24 mouse cellular contexts compared by ENCODE assay signal in genomic region chr10:88281699-88282098, GRCm38 (mm10).
DNase-seq lines count a peak whose midpoint lies in the region; ATAC-seq and TF ChIP-seq lines count a peak whose summit lies in the region.
"Had no signal": no experiment of that assay in that cellular context is flagged by ENCODE, and none has a peak within 500 bp of the region (broad histone marks: within the 10 kb centered on the region; RNA-seq: fewer than 3 reads in every experiment).

No protein-coding gene starts in this region.

- H3K36me3 ChIP-seq in heart, embryonic 11.5 days (ENCODE audit: control insufficient read depth, insufficient read depth, low read length), result no peaks in the 10 kb centered on the region
- no peaks in the 10 kb centered on the region for H3K36me3 ChIP-seq in lung, embryonic 15.5 days
- H3K36me3 ChIP-seq in lung, postnatal 0 days (ENCODE audit: insufficient read depth, low read length), result no peaks in the 10 kb centered on the region
- H3K36me3 ChIP-seq: embryonic facial prominence, embryonic 10.5 days; embryonic facial prominence, embryonic 12.5 days; forebrain, embryonic 15.5 days; G1E had no signal

- no peak overlapping the region for H3K4me2 ChIP-seq in heart, embryonic 11.5 days
- H3K4me2 ChIP-seq in lung, embryonic 15.5 days, result no peak overlapping the region
- H3K4me2 ChIP-seq in lung, postnatal 0 days (replicated peaks; ENCODE audit: low read depth, low read length), result no peak overlapping the region
- H3K4me2 ChIP-seq: embryonic facial prominence, embryonic 12.5 days; forebrain, embryonic 13.5 days; forebrain, embryonic 15.5 days had no signal

- H3K4me1 ChIP-seq in heart, embryonic 11.5 days (ENCODE audit: control insufficient read depth, insufficient read depth, low read length), result no peaks in the 10 kb centered on the region
- peaks cover 6% of the 10 kb centered on the region for H3K4me1 ChIP-seq in lung, embryonic 15.5 days
- no peaks in the 10 kb centered on the region for H3K4me1 ChIP-seq in lung, postnatal 0 days (ENCODE audit: insufficient read depth, low read depth, low read length)
- H3K4me1 ChIP-seq: embryonic facial prominence, embryonic 10.5 days; embryonic facial prominence, embryonic 12.5 days; forebrain, embryonic 13.5 days; forebrain, embryonic 15.5 days had no signal

- H3K9me3 ChIP-seq in heart, embryonic 11.5 days (replicated peaks; ENCODE audit: control insufficient read depth, low read length), result no peaks in the 10 kb centered on the region
- no peaks in the 10 kb centered on the region for H3K9me3 ChIP-seq in lung, embryonic 15.5 days
- no peaks in the 10 kb centered on the region for H3K9me3 ChIP-seq in lung, postnatal 0 days (ENCODE audit: low read length)
- H3K9me3 ChIP-seq: embryonic facial prominence, embryonic 10.5 days; embryonic facial prominence, embryonic 12.5 days; forebrain, embryonic 13.5 days; forebrain, embryonic 15.5 days; G1E had no signal

- peak; percentile 50 for TF ChIP-seq EP300 in lung, postnatal 0 days (IDR thresholded peaks at IDR 0.05)

- 88% methylated on average over 3 of the region's 3 CpGs for WGBS in heart, embryonic 11.5 days (ENCODE audit: insufficient replicate concordance)
- 50% methylated on average over 3 of the region's 3 CpGs for WGBS in lung, embryonic 15.5 days
- WGBS in lung, postnatal 0 days, result 54% methylated on average over 3 of the region's 3 CpGs

- H3K4me3 ChIP-seq in heart, embryonic 11.5 days (ENCODE audit: low read depth, low read length), result no peak overlapping the region
- no peak overlapping the region for H3K4me3 ChIP-seq in lung, embryonic 15.5 days
- H3K4me3 ChIP-seq in lung, postnatal 0 days (ENCODE audit: low read depth, low read length), result no peak overlapping the region
- H3K4me3 ChIP-seq: embryonic facial prominence, embryonic 10.5 days; embryonic facial prominence, embryonic 12.5 days; forebrain, embryonic 13.5 days; forebrain, embryonic 15.5 days had no signal

- no peak for TF ChIP-seq CTCF in lung, postnatal 0 days (IDR thresholded peaks at IDR 0.05)

- H3K9ac ChIP-seq in heart, embryonic 11.5 days (ENCODE audit: low read depth, low read length), result no peak overlapping the region
- no peak overlapping the region for H3K9ac ChIP-seq in lung, embryonic 15.5 days
- H3K9ac ChIP-seq in lung, postnatal 0 days (replicated peaks; ENCODE audit: low read depth), result no peak overlapping the region
- H3K9ac ChIP-seq: embryonic facial prominence, embryonic 12.5 days; forebrain, embryonic 13.5 days; forebrain, embryonic 15.5 days had no signal

- no peaks in the 10 kb centered on the region for H3K27me3 ChIP-seq in heart, embryonic 11.5 days (ENCODE audit: control insufficient read depth, insufficient read depth, low read length)
- H3K27me3 ChIP-seq in lung, embryonic 15.5 days, result no peaks in the 10 kb centered on the region
- H3K27me3 ChIP-seq in lung, postnatal 0 days (replicated peaks; ENCODE audit: insufficient read depth, low read length), result no peaks in the 10 kb centered on the region
- H3K27me3 ChIP-seq: CH12.LX; embryonic facial prominence, embryonic 12.5 days; forebrain, embryonic 13.5 days; forebrain, embryonic 15.5 days; Patski had no signal

- peak; percentile 31 for DNase-seq in heart, adult 11 months
- DNase-seq in lung, postnatal 25 days (ENCODE audit: low spot score), result no peak
- DNase-seq in lung, postnatal 0 days (ENCODE audit: low spot score), result peak; percentile 67
- no peak for DNase-seq in lung, adult 18-20 months
- DNase-seq: adrenal gland, adult 8-10 months; adrenal gland, postnatal 14 days; adrenal gland, postnatal 36 days; B cell, adult 2 months; cerebellum, adult 11-12 months; cerebellum, adult 2 months; cerebellum, adult 9-10 months; cerebellum, postnatal 10 days; cerebellum, postnatal 25 days had no signal

- ATAC-seq in heart, embryonic 11.5 days (replicated peaks; ENCODE audit: insufficient number of reproducible peaks, low FRiP score, low TSS enrichment), result no peak
- peak; percentile 41; the same call in 1 of the 2 replicates for ATAC-seq in lung, embryonic 15.5 days (ENCODE audit: borderline replicate concordance, extremely low read depth, low FRiP score, low TSS enrichment)
- peak; percentile 71 for ATAC-seq in lung, postnatal 0 days
- ATAC-seq: activated CD4-positive, CD25-positive, alpha-beta regulatory T cell, adult 4 months; CD4-positive, CD25-positive, alpha-beta regulatory T cell, adult 4 months; forebrain, embryonic 13.5 days; forebrain, embryonic 15.5 days; Patski had no signal

- no peak overlapping the region for H3K27ac ChIP-seq in heart, embryonic 11.5 days (ENCODE audit: low read depth, low read length)
- 0 out of 2 replicates have a peak overlapping the region, but pooled peaks have one; percentile 27 for H3K27ac ChIP-seq in lung, embryonic 15.5 days
- H3K27ac ChIP-seq in lung, postnatal 0 days (ENCODE audit: low read length), result no peak overlapping the region
- H3K27ac ChIP-seq: embryonic facial prominence, embryonic 10.5 days; embryonic facial prominence, embryonic 12.5 days; forebrain, embryonic 13.5 days; forebrain, embryonic 15.5 days had no signal

Comparison
In these comparisons a context has a peak if more than half of its experiments do, and no peak if none do; other contexts are left out.
1. DNase-seq: peak in heart, adult 11 months (single experiment) and lung, postnatal 0 days (single experiment); none in lung, postnatal 25 days (single experiment) and lung, adult 18-20 months (0 of 2).